Mouse (Mus musculus) heart, embryonic 16.5 days (tissue): ENCODE data around the gene Heg1. TPM values are rescaled to one million over a fixed set of nuclear protein-coding genes. Genes with fewer than 3 reads are reported as not detected.

Source experiments
- polyA plus RNA-seq: library from polyadenylated mRNA; unstranded; fragments of >200 nt; fragmentation: Nextera tagmentation; extraction: Ambion mirVana; gene quantifications from 2 replicates; pipeline ENCODE4 v1.2.1, GENCODE M21; 2015

The Heg1 gene
- polyA plus RNA-seq, 1 experiment from 2014 or later, result 34.0 TPM

Other genes with a start within 250 kb of the Heg1 start
- 1.1 and 1.2 TPM in 2 replicates for gene Slc12a8, start 167.0 kb upstream of the Heg1 start, polyA plus RNA-seq
- 0.16 and 1.5 TPM in 2 replicates for gene Muc13, start 109.7 kb downstream of the Heg1 start, polyA plus RNA-seq
- 29.4 and 50.3 TPM in 2 replicates for gene Itgb5, start 145.3 kb downstream of the Heg1 start, polyA plus RNA-seq